Mouse (Mus musculus) 416B (cell line): Measurements from ENCODE around the gene P2rx1.

Experiments
- DNase-seq: peaks from one replicate; pipeline ENCODE4 v3.0.0; 2011; ENCODE audit warnings: low read depth

Gene P2rx1

DNA sequence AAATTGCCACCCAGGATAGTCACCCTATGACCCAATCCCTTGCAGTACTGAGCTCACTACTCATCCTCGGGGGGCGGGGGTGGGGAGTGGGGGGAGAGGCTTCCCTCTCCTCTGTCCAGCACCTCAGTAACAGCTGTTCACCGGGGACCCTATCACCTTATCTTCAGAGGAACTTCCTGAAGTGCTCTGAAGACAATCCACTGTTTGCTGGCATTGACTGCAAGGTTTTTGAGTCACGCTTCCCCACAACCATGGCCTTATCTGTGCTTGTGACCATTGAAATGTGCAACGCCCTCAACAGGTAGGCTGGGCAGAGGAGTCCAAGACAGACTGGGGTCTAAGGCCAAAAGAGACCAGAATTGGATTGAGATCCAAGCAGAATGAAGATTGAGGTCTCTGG lies 11.1 kb upstream of the P2rx1 start:
- peak; percentile 54 for DNase-seq

- no peak for DNase-seq
These were observed 9.9 kb upstream of the P2rx1 start for GRCm38 (mm10) chr11:72989044-72989443.

GRCm38 (mm10) chr11:72990688-72991087 lies 8.2 kb upstream of the P2rx1 start:
- no peak for DNase-seq

- no peak for DNase-seq
These were observed 6.9 kb upstream of the P2rx1 start for GRCm38 (mm10) chr11:72991961-72992360.

GRCm38 (mm10) chr11:72996346-72996745 lies 2.6 kb upstream of the P2rx1 start:
- DNase-seq: no peak

GRCm38 (mm10) chr11:72996781-72997180 lies 2.1 kb upstream of the P2rx1 start:
- no peak for DNase-seq

- DNase-seq: peak; percentile 68
These were observed 1.2 kb upstream of the P2rx1 start for GRCm38 (mm10) chr11:72997529-72998326.

DNA sequence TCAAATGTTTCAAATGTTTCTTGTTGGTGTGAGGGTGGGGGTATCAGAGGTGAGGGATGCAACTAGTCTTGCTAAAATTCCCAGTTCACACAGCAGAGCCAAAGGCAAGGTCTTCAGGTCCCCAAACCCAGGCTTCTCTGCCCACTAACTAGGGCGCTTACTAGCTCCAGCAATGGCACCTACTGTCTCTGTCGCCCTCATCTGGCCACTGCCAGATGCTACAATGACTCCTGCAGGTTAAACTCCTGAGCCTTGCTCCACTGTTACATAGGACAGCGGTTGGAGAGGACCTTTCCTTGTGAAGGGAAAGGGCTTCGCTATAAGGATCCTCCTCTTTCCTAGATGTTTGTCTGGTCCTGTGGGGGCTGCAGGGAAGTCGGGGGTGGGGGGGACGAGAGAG lies 2.1 kb downstream of the P2rx1 start:
- DNase-seq: peak; percentile 81

DNA sequence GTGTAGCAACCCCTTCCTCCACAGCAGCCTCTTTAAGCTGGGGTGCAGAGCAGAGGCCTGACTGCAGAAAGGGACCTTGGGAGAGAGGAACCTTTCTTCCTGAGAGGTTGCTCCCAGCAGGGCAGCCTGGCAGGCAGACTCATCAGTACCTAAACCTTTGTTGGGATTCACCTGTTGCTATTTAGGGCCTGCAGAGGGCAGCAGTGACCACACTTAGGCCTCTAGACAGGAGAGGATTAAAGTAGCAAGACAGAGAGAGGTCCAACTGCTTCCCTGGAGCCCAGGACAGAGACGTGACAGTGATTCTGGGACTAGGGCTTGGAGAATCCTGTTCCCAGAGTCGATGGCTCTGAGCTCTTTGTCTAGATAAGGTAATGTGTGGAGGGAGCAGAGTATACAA lies 7.5 kb downstream of the P2rx1 start:
- DNase-seq: peak; percentile 84

DNA sequence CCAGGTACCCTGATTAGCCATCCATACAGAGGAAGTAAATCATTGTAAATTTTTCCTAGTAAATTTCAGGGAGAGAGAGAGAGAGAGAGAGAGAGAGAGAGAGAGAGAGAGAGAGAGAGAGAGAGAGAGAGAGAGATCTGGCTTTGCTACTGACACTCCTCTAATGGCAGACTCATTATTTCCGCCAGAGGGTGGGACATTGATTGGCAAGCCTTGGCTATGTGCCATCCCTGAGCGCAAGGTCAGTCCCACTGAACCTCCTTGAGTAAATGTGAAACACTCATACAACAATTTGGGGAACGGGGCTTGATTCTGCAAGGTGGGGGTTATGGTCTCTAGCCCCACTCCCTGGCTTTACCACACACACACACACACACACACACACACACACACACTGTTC lies 8.2 kb downstream of the P2rx1 start:
- DNase-seq: no peak

- peak; percentile 67 for DNase-seq
These were observed 9.0 kb downstream of the P2rx1 start for GRCm38 (mm10) chr11:73007698-73008481.

DNA sequence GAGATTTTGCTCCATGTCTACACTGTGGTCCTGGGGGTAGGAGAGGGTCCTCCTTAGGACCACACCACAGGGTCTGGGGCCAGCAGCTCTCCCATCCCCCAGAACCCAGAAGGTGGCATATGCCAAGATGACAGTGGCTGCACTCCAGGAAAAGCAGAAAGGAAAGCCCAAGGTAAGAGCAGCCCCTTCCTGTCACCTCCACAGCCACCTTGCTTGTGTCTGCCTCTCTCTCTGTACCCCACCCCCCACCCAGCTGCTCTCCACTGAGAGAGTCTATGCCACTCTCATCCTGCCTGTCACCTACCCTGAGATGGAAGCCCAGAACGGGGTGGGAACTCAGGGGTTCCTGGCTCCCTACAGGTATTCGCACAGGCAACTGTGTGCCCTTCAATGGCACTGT lies 9.9 kb downstream of the P2rx1 start:
- no peak for DNase-seq

DNA sequence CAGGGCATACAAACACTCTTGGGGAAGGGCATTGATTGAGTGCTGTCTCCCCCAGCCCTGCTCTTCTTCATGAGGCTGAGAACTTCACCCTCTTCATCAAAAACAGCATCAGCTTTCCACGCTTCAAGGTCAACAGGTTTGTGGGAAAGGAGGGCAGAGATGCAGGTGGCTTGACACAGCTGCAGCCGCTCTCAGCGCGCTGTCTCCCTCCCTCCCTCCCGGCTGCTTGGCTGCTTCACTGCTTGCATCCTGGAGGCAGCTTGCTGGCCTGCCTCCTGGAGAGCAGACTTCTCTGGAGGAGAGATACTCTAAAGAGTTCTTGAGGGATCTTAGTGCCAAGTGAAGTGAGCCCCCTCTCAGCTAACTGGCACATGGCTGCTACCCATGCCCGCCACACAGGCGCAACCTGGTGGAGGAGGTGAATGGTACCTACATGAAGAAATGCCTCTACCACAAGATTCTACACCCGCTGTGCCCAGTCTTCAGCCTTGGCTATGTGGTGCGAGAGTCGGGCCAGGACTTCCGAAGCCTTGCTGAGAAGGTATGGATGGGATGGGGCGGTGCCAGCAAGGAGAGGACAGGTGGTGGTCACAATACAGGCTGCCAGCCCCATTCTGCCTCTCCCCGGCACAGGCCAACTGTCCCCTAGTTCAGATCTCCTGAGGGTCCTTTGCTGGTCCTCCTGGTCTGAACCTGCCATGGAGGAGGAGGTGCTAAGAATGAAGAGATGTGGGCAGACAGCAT lies 10.8 kb downstream of the P2rx1 start:
- no peak for DNase-seq

DNA sequence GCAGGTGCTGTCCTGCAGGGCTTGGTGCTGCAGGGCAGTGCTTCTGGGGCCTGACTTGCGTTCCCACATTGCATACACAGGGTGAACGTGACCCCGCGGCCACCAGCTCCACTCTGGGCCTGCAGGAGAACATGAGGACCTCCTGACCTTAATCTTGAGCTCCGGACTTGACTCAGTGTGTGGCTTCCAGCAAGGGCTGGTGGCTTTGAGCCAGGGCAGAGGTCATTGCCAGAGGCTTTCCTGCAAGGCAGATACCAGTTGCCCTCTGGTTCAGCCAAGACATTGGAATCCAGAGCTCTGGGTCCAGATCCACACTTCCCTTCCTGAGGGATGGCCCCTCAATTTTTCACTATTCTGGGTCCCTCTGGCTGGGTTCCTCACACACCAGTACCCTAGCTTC lies 15.1 kb downstream of the P2rx1 start:
- no peak for DNase-seq

DNA sequence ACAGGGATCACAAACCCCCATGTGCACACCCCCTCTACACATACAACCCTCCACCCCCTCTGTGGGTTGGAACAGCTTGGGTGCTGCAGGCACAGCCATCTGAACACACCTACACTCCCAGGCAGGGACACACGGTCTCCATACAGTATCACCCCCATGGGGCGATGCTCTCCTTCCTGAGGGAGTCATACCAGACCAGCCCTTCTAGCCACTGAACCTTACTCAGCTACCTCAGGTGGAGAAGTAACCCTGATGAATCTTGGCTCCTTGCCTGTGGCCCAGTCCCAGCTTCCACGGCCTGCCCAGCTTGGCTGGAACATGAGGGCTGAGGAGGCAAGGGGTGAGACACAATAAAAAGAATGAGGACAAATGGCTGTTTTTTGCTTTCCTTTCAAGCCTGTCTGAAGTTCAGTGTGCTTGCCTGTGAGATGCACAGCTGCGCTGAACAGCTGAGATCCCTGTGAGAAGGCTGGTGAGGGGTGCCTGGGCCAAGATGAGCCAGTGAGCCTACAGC lies 16.0 kb downstream of the P2rx1 start:
- no peak for DNase-seq

- DNase-seq: no peak
These were observed 16.6 kb downstream of the P2rx1 start for GRCm38 (mm10) chr11:73015391-73016102.

DNA sequence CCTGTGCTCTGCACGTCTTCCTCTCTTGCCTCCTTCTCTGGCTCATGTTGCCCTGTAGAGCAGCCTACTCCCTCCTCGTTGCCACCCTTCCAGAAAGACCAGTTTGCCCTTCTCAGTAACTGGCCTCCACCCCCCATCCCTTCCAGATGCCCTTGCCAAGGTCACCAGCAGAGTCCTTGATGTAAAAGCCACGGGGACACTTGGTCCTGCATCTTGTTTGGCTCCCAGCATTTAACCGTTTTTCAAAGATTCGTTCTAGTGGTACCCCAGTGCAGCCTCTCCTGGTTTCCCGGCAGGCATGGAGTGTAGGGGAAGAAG lies 17.2 kb downstream of the P2rx1 start:
- DNase-seq: no peak

- DNase-seq: peak; percentile 89
These were observed 19.7 kb downstream of the P2rx1 start, which contains the start of gene Camkk1 for GRCm38 (mm10) chr11:73018471-73019146. Gene Camkk1, plus strand, starts transcription at chr11:73019008.

DNA sequence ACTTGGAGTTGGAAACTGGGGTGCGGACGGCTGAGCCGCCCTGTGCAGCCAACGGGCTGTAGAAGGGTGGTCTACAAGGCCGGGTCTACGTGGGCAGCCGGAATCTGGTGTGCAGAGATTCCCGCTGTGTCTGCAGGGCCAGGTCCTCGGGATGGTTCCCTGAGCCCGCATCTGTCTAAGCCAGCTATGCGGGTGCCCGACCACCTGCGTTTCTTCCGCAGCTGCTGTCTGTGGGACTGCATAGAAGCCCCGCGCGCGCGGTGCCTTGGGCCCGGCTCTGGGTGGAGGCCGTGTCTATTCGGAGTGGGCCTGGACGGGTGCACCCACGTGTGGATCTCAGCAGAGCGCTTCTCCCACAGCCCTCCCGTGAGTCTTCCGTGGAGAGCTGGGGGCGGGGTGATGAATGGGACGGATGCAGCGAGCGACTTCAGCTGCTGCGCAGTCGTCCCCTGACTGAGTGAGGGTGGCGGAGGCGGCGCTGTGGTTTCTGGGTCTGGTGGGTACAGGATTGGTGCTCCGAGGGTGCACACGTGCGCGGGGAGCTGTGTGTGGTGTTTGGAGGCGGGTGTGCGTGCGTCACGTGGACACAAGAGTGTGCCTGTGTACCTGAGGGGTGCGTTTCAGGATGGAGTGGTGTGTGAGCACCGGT lies 20.4 kb downstream of the P2rx1 start:
- DNase-seq: peak; percentile 53

- no peak for DNase-seq
These were observed 22.3 kb downstream of the P2rx1 start for GRCm38 (mm10) chr11:73020953-73021800.
